Mouse (Mus musculus): ENCODE measurements around the gene Cisd2.

- TF ChIP-seq CTCF (IDR thresholded peaks at IDR 0.05; ENCODE audit: low read depth) (no peak), EP300 (IDR thresholded peaks at IDR 0.05; ENCODE audit: low read depth) (no peak)
Observed at GRCm38 (mm10) chr3:135440221-135440620, 16.5 kb upstream of the Cisd2 start.
